Mouse (Mus musculus) olfactory bulb, adult 2 months (tissue): Measurements from ENCODE around the gene Lrch3. TPM values are rescaled to one million over a fixed set of nuclear protein-coding genes. Genes with fewer than 3 reads are reported as not detected.
A peak's percentile ranks its signal among the peaks of the same experiment; 100 is the strongest.
"Not testable (repeated sequence)": the region's sequence is repeated elsewhere in the genome, so short reads cannot be mapped to it uniquely, and the experiment has no call there.

Source experiments
- H3K27ac ChIP-seq: fragments of 200-500 bp; 2 replicates; pipeline ENCODE4 v1.5.1; 2012; ENCODE audit warnings: low read depth, low read length; ENCODE audit not compliant: insufficient read depth
- H3K4me1 ChIP-seq: fragments of 200-500 bp; 2 replicates; pipeline ENCODE4 v1.6.1; 2012; ENCODE audit warnings: low read length; ENCODE audit not compliant: control insufficient read depth, insufficient read depth
- H3K4me3 ChIP-seq: fragments of 200-500 bp; 2 replicates; pipeline ENCODE4 v1.5.1; 2012; ENCODE audit warnings: mild to moderate bottlenecking, low read depth, low read length, moderate library complexity; ENCODE audit not compliant: insufficient read depth
- CTCF ChIP-seq: fragments of 200-500 bp; IDR thresholded peaks from 2 replicates; pipeline ENCODE4 v1.5.1; 2012; ENCODE audit warnings: low read depth, mild to moderate bottlenecking, low read length, moderate library complexity; ENCODE audit not compliant: insufficient read depth
- POLR2A ChIP-seq: fragments of 200-500 bp; IDR thresholded peaks from 2 replicates; pipeline ENCODE4 v1.6.1; 2012; ENCODE audit warnings: mild to moderate bottlenecking, low read depth, low read length, moderate library complexity; ENCODE audit not compliant: insufficient read depth
- WGBS: fragments of 180-500 bp; shearing (Covaris S2); methylation state at CpG from one replicate; pipeline ENCODE4 v1.1.7; 2018; 5-methylcytosine and 5-hydroxymethylcytosine counted together
- polyA plus RNA-seq: library from polyadenylated mRNA; stranded (reverse); fragments of >200 nt; gene quantifications from 2 replicates; pipeline ENCODE4 v1.2.4, GENCODE M21; 2012; ENCODE audit warnings: low replicate concordance; ENCODE audit not compliant: missing spikeins, insufficient read depth, insufficient read length

The Lrch3 gene
- polyA plus RNA-seq, 1 experiment: not detected

GRCm38 (mm10) chr16:33056095-33056785, 142.3 kb downstream of the Lrch3 start, which contains the start of the genes Iqcg and Rpl35a:
Iqcg (minus strand) TSS chr16:33056218.
Rpl35a (plus strand) TSS chr16:33056453.
- Histone ChIP-seq H3K4me1 (peaks cover 4% of the 10 kb centered on the region; the same call in 1 of the 2 replicates), H3K27ac (peak within 1 kb of the TSS; percentile 98), H3K4me3 (peak within 1 kb of the TSS; percentile 67)
- under 1% methylated on average over 47 of the region's 47 CpGs for WGBS
- TF ChIP-seq POLR2A: peak; percentile 85
- no peak for TF ChIP-seq CTCF

DNA sequence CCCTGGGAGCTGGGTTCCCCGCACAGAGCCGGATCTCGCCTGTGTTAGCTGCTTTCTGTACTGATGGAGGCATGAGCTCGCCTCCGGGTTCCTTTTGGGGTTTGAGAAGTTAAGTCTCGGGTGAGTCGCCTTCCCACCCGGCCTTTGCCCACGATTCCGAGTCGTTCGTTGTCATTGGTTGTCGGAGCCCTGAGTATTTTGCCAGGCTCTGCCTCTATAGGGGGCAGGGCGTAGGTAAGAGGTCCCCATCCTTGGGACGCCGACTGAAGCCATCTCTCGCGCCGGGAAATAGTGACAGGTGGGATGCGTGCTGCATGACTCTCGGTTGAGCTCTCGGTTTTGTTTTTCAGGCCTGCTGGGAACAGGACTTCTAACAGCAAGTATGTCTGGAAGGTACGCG, 142.9 kb downstream of the Lrch3 start:
- no peak for TF ChIP-seq POLR2A
- TF ChIP-seq CTCF: no peak
- Histone ChIP-seq H3K4me1 (peaks cover 4% of the 10 kb centered on the region; the same call in 1 of the 2 replicates), H3K27ac (peak overlapping the region; percentile 98; the same call in 1 of the 2 replicates), H3K4me3 (peak overlapping the region; percentile 67)
- WGBS: 0% methylated on average over 24 of the region's 24 CpGs

DNA sequence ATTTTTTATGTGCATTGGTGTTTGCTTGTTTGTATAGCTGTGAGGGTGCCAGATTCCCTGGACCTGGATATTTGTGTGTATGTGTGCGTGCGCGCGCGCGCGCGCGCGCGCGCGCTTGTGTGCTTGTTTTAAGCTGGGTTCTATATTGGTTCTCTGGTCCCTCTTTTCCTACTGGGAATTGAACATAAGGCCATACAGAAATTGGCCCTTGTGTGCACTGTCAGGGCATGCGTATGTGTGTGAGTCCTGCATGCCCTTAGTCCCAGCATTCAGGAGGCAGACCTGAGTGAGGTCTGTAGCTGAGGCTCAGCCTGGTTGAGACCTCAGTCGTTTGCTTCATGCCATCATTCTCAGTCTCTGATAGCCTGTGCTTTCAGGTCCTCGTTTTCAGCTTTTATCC, 144.1 kb downstream of the Lrch3 start:
- H3K4me1 ChIP-seq: peaks cover 4% of the 10 kb centered on the region; the same call in 1 of the 2 replicates
- 88% methylated on average over 16 of the region's 16 CpGs for WGBS
- H3K4me3 ChIP-seq: no peak overlapping the region
- H3K27ac ChIP-seq: no peak overlapping the region
- TF ChIP-seq CTCF (no peak), POLR2A (no peak)

GRCm38 (mm10) chr16:33058656-33059055, 144.8 kb downstream of the Lrch3 start:
- H3K4me3 ChIP-seq, H3K4me1 ChIP-seq, H3K27ac ChIP-seq: not testable (repeated sequence)
- WGBS: 78% methylated on average over 9 of the region's 9 CpGs

GRCm38 (mm10) chr16:33059471-33059870, 145.6 kb downstream of the Lrch3 start:
- H3K27ac ChIP-seq: no peak overlapping the region
- TF ChIP-seq CTCF: no peak
- no peak for TF ChIP-seq POLR2A
- WGBS: 94% methylated on average over 1 of the region's 1 CpGs
- peaks cover 4% of the 10 kb centered on the region; the same call in 1 of the 2 replicates for H3K4me1 ChIP-seq
- H3K4me3 ChIP-seq: no peak overlapping the region

DNA sequence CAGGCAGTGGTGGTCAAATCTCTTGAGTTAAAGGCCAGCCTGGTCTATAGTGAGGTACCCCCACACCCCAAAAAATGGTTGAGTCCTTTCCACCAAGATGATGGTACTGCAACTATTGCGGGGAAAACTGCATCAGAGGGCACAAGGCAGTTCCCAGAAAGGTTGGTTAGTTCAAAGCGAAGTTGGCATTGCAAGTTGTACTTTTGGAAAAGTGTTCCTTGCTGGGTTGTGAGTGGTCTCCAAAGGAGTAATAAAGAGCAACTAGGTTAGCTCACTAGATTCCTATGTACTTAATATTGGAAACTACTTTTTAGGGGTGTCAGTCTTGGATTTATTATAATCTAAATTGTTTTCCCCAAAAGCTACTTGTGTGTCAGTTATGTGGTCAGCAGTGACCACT, 147.0 kb downstream of the Lrch3 start:
- Histone ChIP-seq H3K27ac (no peak overlapping the region), H3K4me3 (no peak overlapping the region), H3K4me1 (peaks cover 6% of the 10 kb centered on the region)
- 90% methylated on average over 2 of the region's 2 CpGs for WGBS
- no peak for TF ChIP-seq POLR2A
- no peak for TF ChIP-seq CTCF

- 59% methylated on average over 11 of the region's 11 CpGs for WGBS
- TF ChIP-seq POLR2A (no peak), CTCF (no peak)
- Histone ChIP-seq H3K4me1 (peaks cover 6% of the 10 kb centered on the region), H3K27ac (no peak overlapping the region), H3K4me3 (no peak overlapping the region)
These were observed 147.5 kb downstream of the Lrch3 start for GRCm38 (mm10) chr16:33061400-33061799.

- H3K27ac ChIP-seq: peak within 1 kb of the TSS; percentile 57
- H3K4me3 ChIP-seq: peak within 1 kb of the TSS; percentile 93
- TF ChIP-seq POLR2A (peak; percentile 61), CTCF (no peak)
- peaks cover 6% of the 10 kb centered on the region for H3K4me1 ChIP-seq
- WGBS: 1% methylated on average over 64 of the region's 64 CpGs
These were observed 148.3 kb downstream of the Lrch3 start, which contains the start of gene Lmln for GRCm38 (mm10) chr16:33062024-33062681. Lmln (plus strand) TSS chr16:33062521.

DNA sequence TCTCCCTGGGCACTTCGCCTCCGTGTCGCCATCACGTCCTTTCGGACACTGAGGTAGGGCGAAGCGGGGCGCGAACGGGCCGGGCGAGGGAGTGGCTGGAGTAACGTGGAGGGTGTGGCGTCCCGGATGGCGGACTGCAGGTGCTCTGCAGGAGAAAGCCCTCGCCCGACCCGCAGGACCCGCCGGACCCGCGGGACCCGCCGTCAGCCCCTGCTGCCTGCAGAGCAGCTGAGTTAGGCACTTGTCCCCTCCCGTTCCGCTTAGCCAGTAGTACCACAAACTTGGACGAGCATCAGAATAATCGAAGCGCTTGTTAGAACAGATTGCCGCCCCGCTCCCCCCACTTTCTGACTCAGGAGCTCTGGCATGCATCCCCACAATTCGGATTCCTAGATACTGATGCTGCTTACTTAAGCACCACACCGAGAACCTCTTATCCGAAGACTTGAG, 148.8 kb downstream of the Lrch3 start:
- peaks cover 6% of the 10 kb centered on the region for H3K4me1 ChIP-seq
- WGBS: 1% methylated on average over 35 of the region's 35 CpGs
- peak overlapping the region; percentile 93 for H3K4me3 ChIP-seq
- TF ChIP-seq POLR2A (no peak), CTCF (no peak)
- H3K27ac ChIP-seq: 0 out of 2 replicates have a peak overlapping the region, but pooled peaks have one; percentile 1
